Mouse (Mus musculus): ENCODE data around the gene Ranbp2. TPM values are rescaled to one million over a fixed set of nuclear protein-coding genes. Genes with fewer than 3 reads are reported as not detected.
A peak's percentile ranks its signal among the peaks of the same experiment; 100 is the strongest.

The Ranbp2 gene
- polyA plus RNA-seq, 1 experiment from 2014 or later, result 29.3 TPM

- WGBS, result 25% methylated on average over 9 of the region's 9 CpGs
- Histone ChIP-seq H3K4me3 (replicated peaks) (peak overlapping the region; percentile 99), H3K9me3 (no peaks in the 10 kb centered on the region), H3K27ac (peak overlapping the region; percentile 83), H3K4me1 (replicated peaks) (peaks cover 7% of the 10 kb centered on the region; the same call in 1 of the 2 replicates), H3K36me3 (no peaks in the 10 kb centered on the region), H3K9ac (replicated peaks) (peak overlapping the region; percentile 95), H3K4me2 (peak overlapping the region; percentile 61), H3K27me3 (no peaks in the 10 kb centered on the region)
- 0 out of 2 replicates have a peak, but pooled peaks have one; percentile 5 for ATAC-seq (ENCODE audit: insufficient number of reproducible peaks, insufficient read depth, low FRiP score, low TSS enrichment, low read depth)
Observed at GRCm38 (mm10) chr10:58445850-58446249, 870 bp upstream of the Ranbp2 start.

GRCm38 (mm10) chr10:58447280-58447781 is 611 bp downstream of the Ranbp2 start:
- Histone ChIP-seq H3K9ac (replicated peaks) (peak overlapping the region; percentile 95), H3K36me3 (peaks cover 3% of the 10 kb centered on the region), H3K4me1 (replicated peaks) (peaks cover 7% of the 10 kb centered on the region; the same call in 1 of the 2 replicates), H3K4me2 (peak overlapping the region; percentile 73), H3K27me3 (no peaks in the 10 kb centered on the region), H3K27ac (peak overlapping the region; percentile 94), H3K9me3 (no peaks in the 10 kb centered on the region), H3K4me3 (replicated peaks) (peak overlapping the region; percentile 99)
- ATAC-seq (ENCODE audit: insufficient number of reproducible peaks, insufficient read depth, low FRiP score, low TSS enrichment, low read depth), result no peak; the same call in 1 of the 2 replicates
- WGBS, result under 1% methylated on average over 32 of the region's 32 CpGs

- Histone ChIP-seq H3K4me1 (replicated peaks) (0 out of 2 replicates have a peak, but pooled peaks cover 3% of the 10 kb centered on the region), H3K27me3 (no peaks in the 10 kb centered on the region), H3K27ac (no peak overlapping the region), H3K4me2 (no peak overlapping the region), H3K36me3 (peaks cover 38% of the 10 kb centered on the region), H3K9me3 (no peaks in the 10 kb centered on the region), H3K4me3 (replicated peaks) (no peak overlapping the region), H3K9ac (replicated peaks) (no peak overlapping the region)
- no peak for ATAC-seq (ENCODE audit: insufficient number of reproducible peaks, insufficient read depth, low FRiP score, low TSS enrichment, low read depth)
Observed at GRCm38 (mm10) chr10:58451575-58451974, 4.9 kb downstream of the Ranbp2 start.

GRCm38 (mm10) chr10:58452185-58452584 is 5.5 kb downstream of the Ranbp2 start:
- ATAC-seq (ENCODE audit: insufficient number of reproducible peaks, insufficient read depth, low FRiP score, low TSS enrichment, low read depth), result no peak
- no peaks in the 10 kb centered on the region for H3K27me3 ChIP-seq
- 96% methylated on average over 1 of the region's 1 CpGs for WGBS

GRCm38 (mm10) chr10:58459896-58460295 is 13.2 kb downstream of the Ranbp2 start:
- Histone ChIP-seq H3K27ac (no peak overlapping the region), H3K36me3 (peaks cover 81% of the 10 kb centered on the region), H3K4me1 (replicated peaks) (no peaks in the 10 kb centered on the region), H3K27me3 (no peaks in the 10 kb centered on the region), H3K9me3 (no peaks in the 10 kb centered on the region), H3K9ac (replicated peaks) (no peak overlapping the region), H3K4me3 (replicated peaks) (no peak overlapping the region), H3K4me2 (no peak overlapping the region)
- ATAC-seq (ENCODE audit: insufficient number of reproducible peaks, insufficient read depth, low FRiP score, low TSS enrichment, low read depth), result no peak
- WGBS, result 85% methylated on average over 1 of the region's 1 CpGs

More at GRCm38 (mm10) chr10:58452185-58452584, 5.5 kb downstream of the Ranbp2 start:
- H3K9ac ChIP-seq (replicated peaks), result no peak overlapping the region
- no peaks in the 10 kb centered on the region for H3K9me3 ChIP-seq
- H3K4me2 ChIP-seq, result no peak overlapping the region
- peaks cover 40% of the 10 kb centered on the region for H3K36me3 ChIP-seq
- no peak overlapping the region for H3K4me3 ChIP-seq (replicated peaks)
- H3K4me1 ChIP-seq (replicated peaks), result 0 out of 2 replicates have a peak, but pooled peaks cover 3% of the 10 kb centered on the region
- H3K27ac ChIP-seq, result no peak overlapping the region

- Histone ChIP-seq H3K4me1 (replicated peaks) (no peaks in the 10 kb centered on the region), H3K9me3 (no peaks in the 10 kb centered on the region), H3K9ac (replicated peaks) (no peak overlapping the region), H3K4me3 (replicated peaks) (no peak overlapping the region), H3K36me3 (peaks cover 76% of the 10 kb centered on the region), H3K27ac (no peak overlapping the region), H3K4me2 (no peak overlapping the region), H3K27me3 (no peaks in the 10 kb centered on the region)
- WGBS, result 94% methylated on average over 5 of the region's 5 CpGs
- no peak for ATAC-seq (ENCODE audit: insufficient number of reproducible peaks, insufficient read depth, low FRiP score, low TSS enrichment, low read depth)
Observed at GRCm38 (mm10) chr10:58477086-58477755, 30.5 kb downstream of the Ranbp2 start.

- no peaks in the 10 kb centered on the region for H3K27me3 ChIP-seq
- 91% methylated on average over 2 of the region's 2 CpGs for WGBS
- no peaks in the 10 kb centered on the region for H3K9me3 ChIP-seq
- no peak for ATAC-seq (ENCODE audit: insufficient number of reproducible peaks, insufficient read depth, low FRiP score, low TSS enrichment, low read depth)
- H3K27ac ChIP-seq, result no peak overlapping the region
- H3K36me3 ChIP-seq, result peaks cover 74% of the 10 kb centered on the region
- H3K4me3 ChIP-seq (replicated peaks), result no peak overlapping the region
- H3K4me1 ChIP-seq (replicated peaks), result no peaks in the 10 kb centered on the region
- H3K4me2 ChIP-seq, result no peak overlapping the region
- H3K9ac ChIP-seq (replicated peaks), result no peak overlapping the region
Observed at GRCm38 (mm10) chr10:58478071-58478578, 31.4 kb downstream of the Ranbp2 start.

GRCm38 (mm10) chr10:58479954-58480490 is 33.3 kb downstream of the Ranbp2 start:
- H3K4me3 ChIP-seq (replicated peaks), result no peak overlapping the region
- H3K9me3 ChIP-seq, result no peaks in the 10 kb centered on the region
- 97% methylated on average over 4 of the region's 4 CpGs for WGBS
- H3K9ac ChIP-seq (replicated peaks), result no peak overlapping the region
- H3K4me1 ChIP-seq (replicated peaks), result no peaks in the 10 kb centered on the region
- H3K27me3 ChIP-seq, result no peaks in the 10 kb centered on the region
- no peak for ATAC-seq (ENCODE audit: insufficient number of reproducible peaks, insufficient read depth, low FRiP score, low TSS enrichment, low read depth)
- H3K36me3 ChIP-seq, result peaks cover 78% of the 10 kb centered on the region
- H3K4me2 ChIP-seq, result no peak overlapping the region
- H3K27ac ChIP-seq, result no peak overlapping the region

- no peaks in the 10 kb centered on the region for H3K4me1 ChIP-seq (replicated peaks)
- ATAC-seq (ENCODE audit: insufficient number of reproducible peaks, insufficient read depth, low FRiP score, low TSS enrichment, low read depth), result no peak
- no peak overlapping the region for H3K9ac ChIP-seq (replicated peaks)
- H3K27me3 ChIP-seq, result no peaks in the 10 kb centered on the region
- no peak overlapping the region for H3K4me2 ChIP-seq
- 93% methylated on average over 5 of the region's 5 CpGs for WGBS
- H3K27ac ChIP-seq, result no peak overlapping the region
- H3K36me3 ChIP-seq, result peaks cover 74% of the 10 kb centered on the region
- no peak overlapping the region for H3K4me3 ChIP-seq (replicated peaks)
- H3K9me3 ChIP-seq, result no peaks in the 10 kb centered on the region
Observed at GRCm38 (mm10) chr10:58491031-58491430, 44.3 kb downstream of the Ranbp2 start.

- Histone ChIP-seq H3K4me2 (no peak overlapping the region), H3K4me1 (replicated peaks) (peaks cover 7% of the 10 kb centered on the region; the same call in 1 of the 2 replicates), H3K4me3 (replicated peaks) (no peak overlapping the region), H3K9ac (replicated peaks) (no peak overlapping the region), H3K27me3 (no peaks in the 10 kb centered on the region), H3K9me3 (no peaks in the 10 kb centered on the region), H3K36me3 (peaks cover 44% of the 10 kb centered on the region), H3K27ac (no peak overlapping the region)
- WGBS, result 86% methylated on average over 2 of the region's 2 CpGs
- ATAC-seq (ENCODE audit: insufficient number of reproducible peaks, insufficient read depth, low FRiP score, low TSS enrichment, low read depth), result no peak
Observed at GRCm38 (mm10) chr10:58495637-58496036, 48.9 kb downstream of the Ranbp2 start.

GRCm38 (mm10) chr10:58496732-58497131 is 50.0 kb downstream of the Ranbp2 start:
- Histone ChIP-seq H3K27ac (peak overlapping the region; percentile 91), H3K4me1 (replicated peaks) (peaks cover 7% of the 10 kb centered on the region; the same call in 1 of the 2 replicates), H3K9ac (replicated peaks) (no peak overlapping the region), H3K4me2 (peak overlapping the region; percentile 61), H3K4me3 (replicated peaks) (peak overlapping the region; percentile 66), H3K27me3 (no peaks in the 10 kb centered on the region), H3K36me3 (peaks cover 33% of the 10 kb centered on the region), H3K9me3 (no peaks in the 10 kb centered on the region)
- ATAC-seq (ENCODE audit: insufficient number of reproducible peaks, insufficient read depth, low FRiP score, low TSS enrichment, low read depth), result no peak

Data from limb, embryonic 12.5 days (tissue).